Mouse (Mus musculus): ENCODE measurements around the gene Rbsn. TPM values are rescaled to one million over a fixed set of nuclear protein-coding genes. Genes with fewer than 3 reads are reported as not detected.

Gene Rbsn
- polyA plus RNA-seq, 1 experiment from 2014 or later: 17.1 TPM

- peak overlapping the region; percentile 95 for H3K4me2 ChIP-seq (ENCODE audit: low read length)
- ATAC-seq (peak; percentile 80), DNase-seq (ENCODE audit: low spot score) (no peak)
- no peaks in the 10 kb centered on the region for H3K27me3 ChIP-seq (replicated peaks; ENCODE audit: control insufficient read depth, insufficient read depth, low read length)
- WGBS: under 1% methylated on average over 48 of the region's 48 CpGs
- peaks cover 9% of the 10 kb centered on the region for H3K4me1 ChIP-seq (ENCODE audit: control insufficient read depth, insufficient read depth, low read length)
- no peaks in the 10 kb centered on the region for H3K9me3 ChIP-seq (replicated peaks; ENCODE audit: control insufficient read depth, low read length)
- peak overlapping the region; percentile 95 for H3K4me3 ChIP-seq (ENCODE audit: low read depth, low read length)
- peaks cover 6% of the 10 kb centered on the region; the same call in 1 of the 2 replicates for H3K36me3 ChIP-seq (ENCODE audit: control insufficient read depth, insufficient read depth, low read length)
- H3K9ac ChIP-seq (ENCODE audit: low read length): peak overlapping the region; percentile 93
- H3K27ac ChIP-seq (ENCODE audit: low read depth, low read length): peak overlapping the region; percentile 84
Observed at GRCm38 (mm10) chr6:92214055-92214772, 511 bp downstream of the Rbsn start.

GRCm38 (mm10) chr6:92199414-92199813 is 15.3 kb downstream of the Rbsn start:
- ATAC-seq (no peak), DNase-seq (ENCODE audit: low spot score) (no peak)
- H3K4me3 ChIP-seq (ENCODE audit: low read depth, low read length): no peak overlapping the region
- H3K4me2 ChIP-seq (ENCODE audit: low read length): no peak overlapping the region
- peaks cover 70% of the 10 kb centered on the region for H3K36me3 ChIP-seq (ENCODE audit: control insufficient read depth, insufficient read depth, low read length)
- no peaks in the 10 kb centered on the region for H3K27me3 ChIP-seq (replicated peaks; ENCODE audit: control insufficient read depth, insufficient read depth, low read length)
- WGBS: 95% methylated on average over 8 of the region's 8 CpGs
- H3K9me3 ChIP-seq (replicated peaks; ENCODE audit: control insufficient read depth, low read length): no peaks in the 10 kb centered on the region
- no peaks in the 10 kb centered on the region for H3K4me1 ChIP-seq (ENCODE audit: control insufficient read depth, insufficient read depth, low read length)
- H3K9ac ChIP-seq (ENCODE audit: low read length): no peak overlapping the region
- no peak overlapping the region for H3K27ac ChIP-seq (ENCODE audit: low read depth, low read length)

GRCm38 (mm10) chr6:92184178-92184577 is 30.5 kb downstream of the Rbsn start:
- peak overlapping the region; percentile 83 for H3K4me2 ChIP-seq (ENCODE audit: low read length)
- H3K9ac ChIP-seq (ENCODE audit: low read length): peak overlapping the region; percentile 86
- H3K4me1 ChIP-seq (ENCODE audit: control insufficient read depth, insufficient read depth, low read length): peaks cover 6% of the 10 kb centered on the region; the same call in 1 of the 2 replicates
- peak overlapping the region; percentile 65; the same call in 1 of the 2 replicates for H3K27ac ChIP-seq (ENCODE audit: low read depth, low read length)
- H3K36me3 ChIP-seq (ENCODE audit: control insufficient read depth, insufficient read depth, low read length): peaks cover 32% of the 10 kb centered on the region
- ATAC-seq (peak; percentile 78), DNase-seq (ENCODE audit: low spot score) (no peak)
- no peaks in the 10 kb centered on the region for H3K9me3 ChIP-seq (replicated peaks; ENCODE audit: control insufficient read depth, low read length)
- WGBS: 8% methylated on average over 10 of the region's 10 CpGs
- no peaks in the 10 kb centered on the region for H3K27me3 ChIP-seq (replicated peaks; ENCODE audit: control insufficient read depth, insufficient read depth, low read length)
- peak overlapping the region; percentile 84 for H3K4me3 ChIP-seq (ENCODE audit: low read depth, low read length)

- H3K27me3 ChIP-seq (replicated peaks; ENCODE audit: control insufficient read depth, insufficient read depth, low read length): no peaks in the 10 kb centered on the region
- peak within 1 kb of the TSS; percentile 65; the same call in 1 of the 2 replicates for H3K27ac ChIP-seq (ENCODE audit: low read depth, low read length)
- DNase-seq (ENCODE audit: low spot score) (peak; percentile 89), ATAC-seq (peak; percentile 96)
- peaks cover 6% of the 10 kb centered on the region; the same call in 1 of the 2 replicates for H3K4me1 ChIP-seq (ENCODE audit: control insufficient read depth, insufficient read depth, low read length)
- peaks cover 30% of the 10 kb centered on the region for H3K36me3 ChIP-seq (ENCODE audit: control insufficient read depth, insufficient read depth, low read length)
- under 1% methylated on average over 42 of the region's 42 CpGs for WGBS
- H3K4me3 ChIP-seq (ENCODE audit: low read depth, low read length): peak within 1 kb of the TSS; percentile 84
- peak within 1 kb of the TSS; percentile 86 for H3K9ac ChIP-seq (ENCODE audit: low read length)
- H3K9me3 ChIP-seq (replicated peaks; ENCODE audit: control insufficient read depth, low read length): no peaks in the 10 kb centered on the region
- peak within 1 kb of the TSS; percentile 83 for H3K4me2 ChIP-seq (ENCODE audit: low read length)
Observed at GRCm38 (mm10) chr6:92183621-92184131, 31.0 kb downstream of the Rbsn start, which contains the start of gene Mrps25. Gene Mrps25 (minus strand): TSS chr6:92184033.

DNA sequence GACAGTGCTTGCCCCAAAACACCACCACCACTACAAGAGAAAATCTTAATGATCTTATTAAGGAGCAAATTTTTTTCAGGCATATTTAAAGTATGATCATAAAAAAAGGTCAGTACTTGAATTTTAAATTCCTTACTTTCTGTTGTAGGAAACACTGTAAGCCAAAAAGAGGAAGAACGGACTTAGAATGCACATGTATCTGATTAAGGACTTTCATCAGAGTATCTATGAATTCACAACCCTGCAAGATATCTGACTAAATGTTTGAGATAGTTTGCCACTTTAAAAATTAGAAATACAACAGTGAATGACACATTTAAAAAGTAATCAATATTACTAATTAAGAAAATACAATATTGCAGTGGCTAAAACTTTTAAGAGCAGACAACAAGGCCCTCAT is 38.3 kb downstream of the Rbsn start:
- Histone ChIP-seq H3K4me2 (ENCODE audit: low read length) (no peak overlapping the region), H3K27ac (ENCODE audit: low read depth, low read length) (no peak overlapping the region), H3K36me3 (ENCODE audit: control insufficient read depth, insufficient read depth, low read length) (peaks cover 65% of the 10 kb centered on the region), H3K4me3 (ENCODE audit: low read depth, low read length) (no peak overlapping the region), H3K27me3 (replicated peaks; ENCODE audit: control insufficient read depth, insufficient read depth, low read length) (no peaks in the 10 kb centered on the region), H3K9ac (ENCODE audit: low read length) (no peak overlapping the region), H3K9me3 (replicated peaks; ENCODE audit: control insufficient read depth, low read length) (no peaks in the 10 kb centered on the region), H3K4me1 (ENCODE audit: control insufficient read depth, insufficient read depth, low read length) (no peaks in the 10 kb centered on the region)
- WGBS: 97% methylated on average over 1 of the region's 1 CpGs
- ATAC-seq (no peak), DNase-seq (ENCODE audit: low spot score) (no peak)

DNA sequence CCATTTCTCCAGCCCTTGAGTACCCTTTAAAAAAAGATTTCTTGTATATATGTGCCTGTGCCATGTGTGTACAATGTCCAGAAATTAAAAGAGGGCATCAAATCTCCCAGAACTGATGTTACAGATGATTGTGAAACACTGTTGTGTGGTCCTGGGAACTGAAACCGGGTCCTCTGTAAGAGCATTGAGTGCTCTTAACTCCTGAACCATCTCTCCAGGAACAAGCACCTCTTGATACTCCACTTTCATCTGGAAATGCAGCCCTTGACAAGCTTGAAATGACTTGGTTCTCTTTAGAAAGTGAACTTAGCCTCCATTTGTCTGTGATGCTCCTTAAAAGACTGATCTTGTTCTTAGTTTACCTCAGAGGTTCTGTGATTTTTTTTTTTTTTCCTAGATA is 52.0 kb downstream of the Rbsn start:
- ATAC-seq: no peak
- H3K4me2 ChIP-seq (ENCODE audit: low read length): no peak overlapping the region
- H3K27me3 ChIP-seq (replicated peaks; ENCODE audit: control insufficient read depth, insufficient read depth, low read length): no peaks in the 10 kb centered on the region
- peaks cover 94% of the 10 kb centered on the region for H3K36me3 ChIP-seq (ENCODE audit: control insufficient read depth, insufficient read depth, low read length)
- H3K9me3 ChIP-seq (replicated peaks; ENCODE audit: control insufficient read depth, low read length): no peaks in the 10 kb centered on the region
- WGBS: 77% methylated on average over 1 of the region's 1 CpGs
- no peaks in the 10 kb centered on the region for H3K4me1 ChIP-seq (ENCODE audit: control insufficient read depth, insufficient read depth, low read length)
- no peak overlapping the region for H3K27ac ChIP-seq (ENCODE audit: low read depth, low read length)
- no peak for DNase-seq (ENCODE audit: low spot score)
- H3K9ac ChIP-seq (ENCODE audit: low read length): no peak overlapping the region
- no peak overlapping the region for H3K4me3 ChIP-seq (ENCODE audit: low read depth, low read length)

DNA sequence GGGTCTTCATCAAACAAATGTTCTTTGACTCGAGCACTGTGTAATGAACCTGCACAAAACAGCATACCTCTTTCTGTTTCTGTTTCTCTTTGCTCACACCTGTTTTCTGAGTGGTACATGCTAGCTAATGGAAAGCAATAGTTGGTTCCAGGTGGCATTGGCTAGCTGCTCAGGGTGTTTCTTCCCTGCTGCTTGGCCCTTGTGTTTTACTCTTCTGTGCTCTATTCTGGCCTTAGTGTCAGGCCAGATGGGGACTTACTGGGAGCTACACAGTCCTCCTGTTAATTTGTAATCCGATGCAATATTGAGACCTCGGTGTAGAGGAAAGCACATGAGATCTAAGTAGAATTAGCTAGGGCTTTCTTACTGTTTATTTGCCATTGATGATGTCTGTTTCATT is 55.9 kb downstream of the Rbsn start:
- H3K4me1 ChIP-seq (ENCODE audit: control insufficient read depth, insufficient read depth, low read length): no peaks in the 10 kb centered on the region
- H3K27me3 ChIP-seq (replicated peaks; ENCODE audit: control insufficient read depth, insufficient read depth, low read length): no peaks in the 10 kb centered on the region
- no peaks in the 10 kb centered on the region for H3K9me3 ChIP-seq (replicated peaks; ENCODE audit: control insufficient read depth, low read length)
- DNase-seq (ENCODE audit: low spot score) (no peak), ATAC-seq (no peak)
- H3K36me3 ChIP-seq (ENCODE audit: control insufficient read depth, insufficient read depth, low read length): peaks cover 98% of the 10 kb centered on the region
- H3K4me3 ChIP-seq (ENCODE audit: low read depth, low read length): no peak overlapping the region
- no peak overlapping the region for H3K27ac ChIP-seq (ENCODE audit: low read depth, low read length)
- no peak overlapping the region for H3K4me2 ChIP-seq (ENCODE audit: low read length)
- WGBS: 95% methylated on average over 3 of the region's 3 CpGs
- no peak overlapping the region for H3K9ac ChIP-seq (ENCODE audit: low read length)

DNA sequence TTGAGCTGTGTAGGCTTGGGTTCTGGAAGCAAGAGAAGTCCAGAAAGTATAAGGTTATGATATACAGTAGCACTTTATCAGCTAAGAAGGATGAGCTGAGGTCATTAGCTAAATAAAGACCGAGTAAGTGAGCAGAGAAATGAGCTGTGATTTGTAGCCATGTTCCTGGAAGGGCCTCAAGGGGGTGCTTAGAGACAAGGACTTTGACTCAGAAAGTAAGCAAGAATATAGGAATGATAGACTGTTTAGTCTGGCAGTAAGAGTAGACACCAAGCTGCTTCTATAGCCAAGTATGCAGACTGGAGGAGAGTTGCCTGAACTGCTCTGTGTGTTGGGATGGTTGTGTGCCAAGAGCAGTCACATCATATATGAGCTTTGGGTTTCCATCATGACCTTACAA is 61.0 kb downstream of the Rbsn start:
- no peak overlapping the region for H3K4me3 ChIP-seq (ENCODE audit: low read depth, low read length)
- WGBS: 86% methylated on average over 1 of the region's 1 CpGs
- H3K9me3 ChIP-seq (replicated peaks; ENCODE audit: control insufficient read depth, low read length): no peaks in the 10 kb centered on the region
- no peak overlapping the region for H3K27ac ChIP-seq (ENCODE audit: low read depth, low read length)
- H3K9ac ChIP-seq (ENCODE audit: low read length): no peak overlapping the region
- H3K4me1 ChIP-seq (ENCODE audit: control insufficient read depth, insufficient read depth, low read length): no peaks in the 10 kb centered on the region
- H3K4me2 ChIP-seq (ENCODE audit: low read length): no peak overlapping the region
- peaks cover 86% of the 10 kb centered on the region for H3K36me3 ChIP-seq (ENCODE audit: control insufficient read depth, insufficient read depth, low read length)
- ATAC-seq: no peak
- H3K27me3 ChIP-seq (replicated peaks; ENCODE audit: control insufficient read depth, insufficient read depth, low read length): no peaks in the 10 kb centered on the region
- no peak for DNase-seq (ENCODE audit: low spot score)

- no peak overlapping the region for H3K4me2 ChIP-seq (ENCODE audit: low read length)
- no peak overlapping the region for H3K9ac ChIP-seq (ENCODE audit: low read length)
- ATAC-seq (no peak), DNase-seq (ENCODE audit: low spot score) (no peak)
- no peaks in the 10 kb centered on the region for H3K27me3 ChIP-seq (replicated peaks; ENCODE audit: control insufficient read depth, insufficient read depth, low read length)
- H3K4me3 ChIP-seq (ENCODE audit: low read depth, low read length): no peak overlapping the region
- H3K36me3 ChIP-seq (ENCODE audit: control insufficient read depth, insufficient read depth, low read length): peaks cover 26% of the 10 kb centered on the region
- H3K27ac ChIP-seq (ENCODE audit: low read depth, low read length): no peak overlapping the region
- H3K4me1 ChIP-seq (ENCODE audit: control insufficient read depth, insufficient read depth, low read length): no peaks in the 10 kb centered on the region
- WGBS: 89% methylated on average over 4 of the region's 4 CpGs
- no peaks in the 10 kb centered on the region for H3K9me3 ChIP-seq (replicated peaks; ENCODE audit: control insufficient read depth, low read length)
Observed at GRCm38 (mm10) chr6:92145881-92146280, 68.8 kb downstream of the Rbsn start.
